Mouse (Mus musculus) layer of hippocampus, postnatal 10 days (tissue): Measurements from ENCODE around the gene Cant1. TPM values are rescaled to one million over a fixed set of nuclear protein-coding genes. Genes with fewer than 3 reads are reported as not detected.
"Not testable (repeated sequence)": the region's sequence is repeated elsewhere in the genome, so short reads cannot be mapped to it uniquely, and the experiment has no call there.

Experiments used
- DNase-seq, 2 experiments: peaks; one replicate each; pipeline ENCODE4 v3.0.0; 2021; ENCODE audit warnings: low spot score in 2 of 2
- total RNA-seq, 2 experiments: library from RNA; stranded (reverse); gene quantifications; 2 replicates each; pipeline ENCODE4 v1.2.3; 2021

The Cant1 gene
- total RNA-seq, 2 experiments from 2014 or later: 37.9 to 39.6 TPM

DNA sequence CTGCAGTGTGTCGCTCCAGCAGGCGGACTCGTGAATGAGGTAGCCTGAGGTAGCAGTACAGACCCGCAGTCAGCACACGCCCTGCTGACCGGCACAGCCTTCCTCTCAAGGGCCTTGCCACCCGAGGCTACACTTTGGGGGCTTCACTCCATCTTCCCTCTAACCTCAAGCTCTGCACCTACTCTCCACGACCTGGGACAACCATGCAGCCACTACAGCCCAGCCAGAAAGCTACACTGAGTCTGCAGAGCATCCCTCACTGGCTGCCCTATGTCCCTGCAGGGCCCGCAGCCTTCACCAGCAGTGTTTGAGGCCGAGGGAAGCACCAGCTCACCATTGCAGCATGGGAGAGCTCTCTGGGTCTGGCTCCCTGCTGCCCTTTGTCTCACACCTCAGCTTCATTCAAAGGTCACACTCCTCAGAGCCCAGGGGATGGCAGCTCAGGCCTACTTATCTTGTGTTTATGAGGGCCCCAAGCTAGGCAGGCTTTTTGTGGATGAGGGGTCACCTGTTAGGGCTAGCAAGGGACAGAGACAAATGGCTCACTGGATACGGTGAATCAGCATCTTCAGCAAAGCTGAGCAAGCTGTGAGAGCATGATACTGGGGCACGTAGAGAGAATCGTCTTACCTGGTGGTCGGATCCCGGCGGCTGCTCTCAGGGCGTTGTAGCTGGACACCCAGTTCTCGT is 10.7 kb downstream of the Cant1 start:
- DNase-seq: no peak

DNA sequence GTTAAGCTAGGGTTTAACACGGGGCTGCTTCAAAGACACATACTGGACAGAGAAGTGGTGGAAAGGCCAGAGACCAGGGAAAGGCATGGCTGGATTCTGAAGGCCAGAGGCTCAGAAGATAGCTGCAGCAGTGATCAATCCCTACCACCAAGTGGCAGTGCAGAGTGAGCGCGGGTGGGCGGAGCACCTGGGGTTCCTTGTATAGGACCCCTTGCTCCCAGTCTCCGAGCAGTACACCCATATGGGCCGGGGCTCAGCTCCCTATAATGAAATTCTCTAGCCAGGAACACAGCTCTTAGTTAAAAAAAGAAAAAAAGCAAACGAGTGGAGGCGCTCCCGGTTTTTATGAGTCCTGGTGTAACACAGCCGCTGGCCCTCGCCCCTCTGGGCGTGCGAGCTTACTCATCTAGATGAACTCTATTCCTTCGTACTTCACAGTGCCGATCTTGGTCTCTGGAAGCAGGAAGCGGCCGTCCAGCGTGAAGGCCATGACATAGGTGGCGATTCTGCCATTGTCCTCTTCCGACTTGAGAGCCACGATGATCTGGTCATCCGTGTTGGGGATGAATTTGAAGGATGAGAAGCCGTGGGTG is 11.5 kb downstream of the Cant1 start:
- DNase-seq: peak; percentile 63 to 74

DNA sequence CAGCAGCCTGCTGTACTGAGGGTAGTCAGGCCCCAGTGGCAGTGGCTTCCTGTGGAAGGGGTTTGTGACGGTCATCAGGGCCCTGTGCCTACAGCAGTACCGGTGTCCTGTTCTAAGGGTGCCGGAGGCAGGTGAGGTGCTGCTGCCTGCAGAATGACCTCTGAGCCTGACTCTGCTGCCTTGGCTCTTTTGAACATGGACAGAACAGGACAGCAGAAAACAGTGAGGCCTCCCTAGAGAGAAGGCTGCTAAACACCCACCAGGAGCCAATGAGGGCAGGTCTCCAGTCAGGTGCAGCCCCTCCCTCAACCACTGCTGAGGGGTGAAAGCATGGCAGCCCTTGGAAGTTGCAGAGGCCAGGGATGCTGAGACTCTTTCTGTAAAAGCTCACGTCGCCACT is 12.4 kb downstream of the Cant1 start:
- DNase-seq: no peak

DNA sequence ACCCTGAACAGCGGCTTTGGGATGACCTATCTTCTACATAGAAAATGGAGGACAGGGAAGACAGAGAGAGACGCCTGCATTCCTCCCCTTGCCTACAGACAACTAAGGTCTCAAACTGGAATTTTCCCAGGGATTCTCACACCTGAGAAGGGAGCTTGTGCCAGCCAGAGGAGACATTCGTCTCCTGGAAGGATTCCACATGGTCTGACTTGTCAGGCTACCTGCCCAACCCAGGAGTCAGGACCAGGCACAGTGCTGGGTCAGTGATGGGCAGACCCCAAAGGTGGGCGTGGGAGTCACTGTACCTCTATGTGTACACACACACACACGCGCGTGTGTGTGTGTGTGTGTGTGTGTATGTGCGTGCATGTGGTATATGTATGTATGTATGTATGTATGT is 13.6 kb downstream of the Cant1 start:
- DNase-seq: no peak

DNA sequence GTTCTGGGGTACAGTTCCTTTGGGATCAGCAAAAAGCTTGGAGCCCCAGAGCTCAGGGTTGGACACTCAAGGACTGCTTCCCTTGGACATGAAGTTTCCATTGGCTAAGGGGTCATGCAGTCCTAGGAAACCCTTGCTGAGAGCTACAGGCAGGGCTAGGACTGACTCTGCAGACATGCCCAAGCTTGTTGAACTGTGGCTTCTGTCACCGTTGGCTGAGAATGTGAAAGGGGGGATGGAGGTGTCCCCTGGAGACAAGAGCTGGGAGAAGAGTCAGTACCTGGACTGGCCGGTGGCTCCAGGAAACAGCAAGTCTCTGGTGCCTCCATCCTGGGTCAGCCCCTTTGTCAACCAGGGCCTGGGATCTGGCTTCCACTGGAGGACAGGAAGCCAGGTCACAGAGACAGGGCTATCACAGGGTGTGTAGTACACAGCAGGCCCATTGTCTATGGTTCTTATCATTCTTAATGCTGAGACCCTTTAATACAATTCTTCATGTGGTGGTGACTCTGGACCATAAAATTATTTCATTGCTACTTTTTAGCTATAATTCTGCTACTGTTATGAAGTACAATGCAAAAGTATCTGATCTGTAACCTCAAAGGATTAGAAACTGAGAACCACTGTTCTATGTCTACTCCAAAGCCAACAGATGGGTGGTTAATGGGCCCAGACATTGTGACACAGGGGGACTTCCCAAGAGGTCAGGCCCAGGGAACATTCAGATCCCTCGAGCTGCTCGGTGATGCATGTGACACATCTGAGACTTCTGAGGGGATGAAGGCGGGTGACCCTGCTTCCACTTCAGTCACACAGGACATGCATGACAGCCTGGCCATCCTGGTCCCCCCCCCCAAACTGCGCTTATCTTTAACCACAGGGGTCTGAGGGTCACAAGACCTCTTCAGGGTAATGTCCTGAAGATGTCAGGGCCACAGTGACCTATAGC is 14.7 kb downstream of the Cant1 start:
- DNase-seq: no peak

DNA sequence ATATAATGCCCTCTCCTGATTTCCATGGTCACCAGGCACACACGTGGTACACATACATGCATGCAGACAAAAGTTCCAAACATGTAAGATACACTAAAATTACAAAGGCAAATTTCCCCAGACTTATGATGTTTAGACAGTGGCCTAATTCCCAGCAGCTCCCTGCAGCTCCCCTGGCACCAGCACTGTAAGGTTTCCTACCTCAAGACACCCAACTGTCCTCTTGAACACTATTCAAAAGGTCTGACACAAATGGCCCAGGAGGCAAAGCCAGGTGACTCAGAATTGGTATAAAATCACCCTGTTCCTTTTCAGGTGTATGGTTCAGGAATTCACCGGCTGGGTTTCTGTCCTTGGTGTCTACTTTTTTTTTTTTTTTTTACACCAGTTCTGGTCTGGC is 15.7 kb downstream of the Cant1 start:
- no peak for DNase-seq

DNA sequence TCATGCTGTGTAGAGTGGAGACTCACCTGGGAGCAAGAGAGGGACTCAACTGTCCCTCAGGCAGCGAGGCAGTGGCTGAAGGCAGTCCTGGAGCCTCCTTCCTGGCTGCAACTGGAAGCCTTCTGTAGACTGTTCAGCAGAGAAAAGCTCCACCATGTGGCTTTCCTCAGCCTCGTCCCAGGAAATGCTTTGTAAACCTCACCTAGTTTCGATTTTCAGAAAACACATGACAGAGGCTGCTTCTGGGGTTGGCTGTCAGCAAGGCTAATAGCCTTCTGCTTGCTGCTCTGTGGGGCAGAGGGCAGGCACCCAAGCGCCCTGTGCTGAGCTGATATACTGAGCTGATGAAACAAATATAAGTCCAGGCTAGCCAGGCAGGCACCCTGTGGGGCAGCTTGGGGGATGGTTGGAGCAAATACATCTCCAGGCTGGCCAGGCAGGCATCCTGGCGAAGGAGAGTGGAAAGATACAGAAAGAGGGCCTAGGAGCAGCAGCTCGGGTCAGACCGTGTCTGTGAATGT is 17.1 kb downstream of the Cant1 start, which contains the start of gene Lgals3bp:
Gene Lgals3bp (minus strand): TSS at position 333 of the 521 bp plus-strand sequence.
- peak; percentile 46 to 57 for DNase-seq

DNA sequence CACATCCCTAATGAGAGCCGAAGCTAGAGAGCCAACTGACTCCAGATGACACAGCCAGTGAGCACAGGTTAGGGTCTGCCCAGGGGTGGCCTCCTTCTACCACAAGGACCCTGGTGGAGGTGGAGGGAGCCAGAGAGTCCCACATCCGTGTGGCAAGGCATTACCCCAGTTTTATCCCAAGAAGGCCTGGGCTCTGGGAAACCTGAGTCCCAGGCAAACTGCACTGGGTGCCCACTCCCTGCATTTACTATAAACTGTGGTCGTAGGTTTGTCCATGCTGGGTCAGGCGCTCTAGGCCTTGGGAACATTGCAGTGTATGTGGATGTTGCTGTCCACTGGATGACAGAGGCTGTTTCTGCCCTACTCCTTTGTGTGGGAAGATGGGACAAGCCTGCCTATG is 17.7 kb downstream of the Cant1 start:
- DNase-seq: no peak

DNA sequence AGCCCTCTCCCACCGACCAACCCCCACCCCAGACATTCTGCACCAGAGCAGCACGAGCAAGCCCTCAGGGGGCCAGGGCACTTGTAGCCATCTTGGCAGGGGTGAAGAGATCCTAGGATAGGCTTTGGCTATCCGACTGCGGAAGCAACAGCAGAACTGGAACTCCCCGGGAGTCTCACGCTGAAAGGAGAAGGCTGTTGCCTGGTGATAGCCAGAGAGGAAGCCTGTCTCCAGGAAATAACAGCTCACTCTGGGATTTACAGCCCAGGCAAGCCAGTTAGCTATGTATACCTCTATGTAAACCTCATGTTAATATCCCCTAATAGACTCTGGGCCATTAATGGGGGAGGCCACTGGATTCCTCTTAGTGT is 18.3 kb downstream of the Cant1 start:
- DNase-seq: no peak

DNA sequence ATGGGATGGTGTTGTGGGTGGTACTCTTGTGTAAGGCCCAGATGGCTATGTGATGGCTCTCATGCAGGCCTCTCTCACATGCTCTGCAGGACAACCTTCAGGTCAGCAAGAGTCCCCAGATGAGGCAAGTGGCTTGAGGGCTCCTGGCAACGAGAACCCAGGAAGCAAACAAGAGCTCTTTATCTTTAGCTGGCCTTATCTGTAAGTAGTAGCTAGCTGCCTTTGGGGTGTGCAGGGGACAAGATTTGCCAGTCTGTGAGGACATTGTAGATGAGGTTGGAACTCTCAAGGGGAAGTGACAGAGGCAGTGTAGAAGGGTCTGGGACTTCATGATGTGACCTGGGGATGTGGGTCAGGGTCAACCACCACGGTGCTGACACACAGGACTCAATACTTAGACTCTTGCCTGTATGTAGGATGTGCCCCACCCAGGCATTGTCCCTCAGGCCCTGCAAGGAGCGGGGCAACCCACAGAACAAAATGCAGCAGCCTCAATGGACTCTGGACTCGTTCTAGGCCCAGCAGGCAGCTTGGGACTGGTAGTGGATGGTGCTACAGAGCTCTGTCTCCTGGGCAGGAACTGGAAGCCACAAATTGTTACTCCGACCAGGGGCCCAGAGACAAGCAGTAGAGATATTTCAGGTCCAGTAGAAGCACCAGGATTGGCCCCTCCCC is 18.9 kb downstream of the Cant1 start:
- DNase-seq: no peak

DNA sequence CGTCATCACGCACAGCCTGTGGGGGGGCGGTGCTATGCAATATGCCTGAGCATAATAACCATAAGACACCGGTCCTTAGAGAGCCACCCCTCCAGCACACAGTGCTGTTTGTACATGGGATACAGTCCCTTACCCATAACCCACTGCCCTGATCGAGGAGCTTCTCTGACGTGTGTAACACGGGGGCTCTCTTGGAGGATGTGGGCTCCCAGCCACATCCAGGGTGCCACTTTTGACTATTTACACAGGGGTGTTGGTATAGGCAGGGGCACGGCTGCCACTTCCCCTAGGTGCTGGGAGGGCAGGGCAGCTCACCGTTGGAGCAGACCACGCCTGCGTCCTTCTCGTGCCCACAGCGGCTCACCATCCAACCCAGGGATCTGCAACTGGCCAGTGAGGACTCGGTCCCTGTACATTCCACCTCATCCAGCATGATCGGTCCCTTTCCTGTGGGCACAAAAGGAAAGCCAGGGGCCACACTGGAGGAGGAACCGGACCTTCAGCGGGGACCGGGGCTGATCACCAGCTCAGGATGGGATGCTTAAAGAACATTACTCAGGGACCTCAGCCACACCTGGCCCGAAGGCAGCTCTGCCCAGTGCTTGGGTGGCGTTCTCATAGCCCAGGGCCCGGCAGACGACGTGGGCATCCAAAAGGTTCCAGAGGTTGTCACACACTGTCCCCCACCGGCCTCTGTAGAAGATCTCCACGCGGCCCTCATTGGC is 20.9 kb downstream of the Cant1 start:
- no peak for DNase-seq

DNA sequence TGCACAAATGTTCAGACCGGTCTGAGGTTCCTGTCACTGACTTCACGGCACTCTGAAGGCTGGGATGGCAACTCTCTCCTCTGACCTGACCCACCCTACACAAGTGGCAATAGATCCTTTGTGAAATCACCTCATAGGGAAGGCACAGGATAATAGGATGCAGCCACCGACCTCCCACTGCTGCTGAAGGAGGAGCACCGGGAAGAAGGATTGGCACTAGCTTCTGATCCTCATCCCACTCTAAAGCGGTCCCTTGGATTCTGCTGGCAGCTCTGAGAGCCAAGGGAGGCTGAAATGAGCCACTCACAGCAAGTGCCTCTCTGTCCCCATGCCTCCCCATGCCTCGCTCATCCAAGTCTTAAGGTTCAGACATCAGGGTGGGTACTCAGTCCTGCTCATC is 24.3 kb downstream of the Cant1 start:
- DNase-seq: no peak

DNA sequence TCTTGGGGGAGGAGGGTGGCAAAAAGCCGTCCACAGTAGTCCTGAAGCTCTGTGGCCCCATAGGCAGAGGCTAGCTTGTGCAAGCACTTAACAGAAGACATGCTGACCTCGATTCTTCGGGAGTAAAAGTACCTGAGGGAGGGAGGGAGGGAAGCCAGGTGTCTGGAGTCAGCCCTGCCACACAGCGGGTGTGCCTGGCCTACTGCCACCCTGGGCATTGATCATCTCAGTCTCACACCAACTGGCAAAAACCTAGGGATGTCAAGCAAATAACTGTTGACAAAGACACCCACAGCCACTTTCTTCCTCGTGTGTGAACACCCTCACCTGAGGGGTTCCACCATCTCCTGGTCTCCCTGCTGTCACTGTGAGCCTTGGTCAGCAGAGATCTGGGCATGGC is 24.9 kb downstream of the Cant1 start:
- no peak for DNase-seq

DNA sequence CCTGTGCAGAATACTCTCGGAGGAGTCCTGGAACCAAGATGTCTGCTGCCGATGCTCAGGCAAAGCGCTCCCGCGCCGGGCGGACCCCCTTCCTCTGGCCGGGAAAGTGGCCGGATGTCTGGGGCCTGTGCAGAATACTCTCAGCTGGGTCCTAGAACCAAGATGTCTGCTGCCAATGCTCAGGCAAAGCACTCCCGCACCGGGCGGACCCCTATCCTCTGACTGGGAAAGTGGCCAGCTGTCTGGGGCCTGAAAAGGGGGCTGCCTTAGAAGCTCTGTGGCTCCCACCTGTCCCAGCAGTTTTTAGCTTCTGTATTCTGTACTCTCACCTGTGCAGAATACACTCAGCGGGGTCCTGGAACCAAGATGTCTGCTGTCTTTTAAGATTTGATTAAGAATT is 31.1 kb downstream of the Cant1 start:
- not testable (repeated sequence) for DNase-seq

DNA sequence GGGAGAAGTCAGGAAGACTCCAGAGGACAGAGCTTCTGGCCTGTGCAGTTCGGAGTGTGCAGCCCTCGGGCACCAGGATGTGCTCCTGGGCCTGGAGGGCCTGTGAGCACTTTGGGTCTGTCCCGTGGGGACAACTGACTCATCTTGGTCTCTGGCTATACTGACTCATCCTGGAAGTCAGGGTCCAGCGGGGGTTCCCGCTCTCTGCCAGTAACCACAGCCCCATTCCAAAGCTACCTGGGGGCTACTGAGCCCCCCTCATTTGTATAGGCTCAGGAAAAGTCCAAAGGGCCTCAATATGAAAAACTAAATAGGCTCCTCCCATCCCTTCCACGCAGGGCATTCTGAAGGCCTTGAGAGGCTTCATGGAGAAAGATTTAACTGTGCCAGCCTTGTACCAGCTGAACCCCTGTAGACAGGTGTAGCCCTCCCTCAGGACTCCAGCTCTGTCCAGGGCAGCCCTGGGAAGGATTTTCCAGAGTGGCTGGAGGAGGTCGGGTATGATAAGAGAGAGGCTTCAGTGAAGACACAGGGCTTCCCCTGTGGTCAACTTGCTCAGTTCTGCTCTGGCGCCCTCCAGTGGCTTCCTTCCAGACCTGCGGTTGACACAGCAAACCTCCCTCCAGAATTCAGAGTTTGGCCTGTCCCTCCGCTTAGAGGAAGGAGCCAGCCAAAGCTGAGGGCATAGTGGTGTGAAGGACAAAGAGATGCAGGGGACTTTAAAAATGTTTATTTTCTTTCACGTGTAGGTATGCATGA is 39.5 kb downstream of the Cant1 start:
- peak; percentile 88 to 91 for DNase-seq

DNA sequence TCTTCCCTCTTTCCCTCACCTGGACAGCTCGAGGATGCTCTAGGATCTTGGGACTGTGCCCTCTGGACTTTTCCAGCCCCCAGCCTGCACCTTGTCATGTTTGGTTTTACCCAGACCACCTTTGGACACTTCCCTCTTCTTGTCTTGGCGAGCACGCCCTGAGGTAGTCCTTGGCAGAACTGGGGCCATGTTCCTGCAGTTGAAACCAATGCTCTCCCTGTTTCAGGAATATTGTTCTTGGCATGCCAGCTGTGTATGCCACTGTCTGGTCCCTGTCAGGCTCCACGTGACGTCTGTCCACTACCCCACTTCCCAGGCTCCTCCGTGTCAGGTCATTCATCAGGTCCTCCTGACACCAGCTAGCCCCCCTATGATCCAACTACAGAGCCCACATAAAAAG is 40.2 kb downstream of the Cant1 start:
- DNase-seq: no peak

DNA sequence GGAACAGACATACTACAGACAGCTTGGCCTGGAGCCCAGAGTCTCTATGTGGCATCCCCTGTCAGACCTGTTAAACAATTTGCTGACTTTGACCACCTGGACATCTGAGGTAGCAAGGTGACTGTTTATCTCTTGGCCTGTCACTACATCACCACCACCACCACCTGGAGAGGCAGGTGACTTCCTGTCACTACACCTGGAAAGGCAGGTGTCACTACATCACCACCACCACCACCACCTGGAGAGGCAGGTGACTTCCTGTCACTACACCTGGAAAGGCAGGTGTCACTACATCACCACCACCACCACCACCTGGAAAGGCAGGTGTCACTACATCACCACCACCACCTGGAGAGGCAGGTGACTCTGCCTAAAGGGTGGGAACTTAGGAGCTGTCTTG is 42.6 kb downstream of the Cant1 start:
- DNase-seq: not testable (repeated sequence)

DNA sequence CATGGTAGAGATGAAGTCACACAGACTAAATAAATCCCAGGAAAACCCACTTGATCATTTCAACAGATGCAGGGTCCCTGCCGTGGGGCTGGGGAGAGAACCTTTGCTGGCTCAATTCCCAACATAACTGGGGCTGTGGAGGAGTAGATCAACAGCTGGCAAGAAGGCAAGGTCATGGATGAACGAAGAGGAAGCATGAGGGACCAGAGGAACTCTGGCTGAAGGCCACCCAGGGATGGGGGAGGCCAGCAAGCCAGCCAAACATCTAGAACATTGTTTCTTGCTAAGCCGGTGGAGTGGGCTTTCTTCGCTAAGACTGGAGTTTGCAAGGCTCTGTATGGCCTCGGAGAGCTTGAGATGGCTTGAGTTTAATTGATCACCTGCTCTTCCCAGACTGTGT is 43.0 kb downstream of the Cant1 start:
- DNase-seq: no peak

DNA sequence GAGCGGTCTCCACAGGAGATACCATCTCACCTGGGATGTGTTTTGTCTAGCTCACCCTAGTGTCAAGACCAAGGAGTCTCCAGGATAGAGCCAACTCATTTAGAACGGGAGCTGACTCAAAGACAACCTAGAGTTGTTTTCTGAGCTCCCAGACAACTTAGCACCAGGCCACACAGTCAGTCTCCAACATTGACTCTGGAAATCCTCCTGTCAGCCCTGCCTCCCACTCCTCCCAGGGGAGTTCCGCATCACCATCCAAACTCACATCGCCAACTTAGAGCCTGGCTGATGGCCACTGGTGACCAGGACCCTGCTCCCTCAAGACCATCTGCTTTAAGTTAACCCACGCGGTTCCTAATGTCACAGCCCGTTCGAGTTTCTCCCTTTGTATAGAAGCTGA is 43.4 kb downstream of the Cant1 start:
- no peak for DNase-seq

DNA sequence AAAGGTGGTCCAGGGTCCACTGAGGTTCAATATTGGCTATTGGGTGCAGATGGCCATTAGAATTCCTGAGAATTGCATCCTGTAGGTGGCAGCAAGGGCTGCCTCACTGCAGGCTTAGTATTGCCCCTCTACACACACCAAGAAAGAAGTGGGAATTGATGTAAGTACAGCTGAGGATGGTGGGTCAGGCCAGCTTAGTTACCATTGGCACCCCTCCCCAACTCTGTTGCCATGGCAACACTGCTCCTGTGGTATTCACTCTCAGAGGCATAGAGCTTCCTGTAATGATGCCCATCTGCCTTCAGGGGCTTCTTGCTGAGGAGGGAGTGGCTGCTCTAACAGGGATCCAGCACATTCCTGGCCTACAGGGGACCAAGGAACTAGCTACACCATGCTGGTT is 43.9 kb downstream of the Cant1 start:
- DNase-seq: no peak
